Mouse (Mus musculus) testis, adult 2 months (tissue): ENCODE measurements around the gene Matn3.

Experiments
- CTCF ChIP-seq: fragments of 200-500 bp; IDR thresholded peaks from 2 replicates; pipeline ENCODE4 v1.5.1; 2012; ENCODE audit warnings: low read depth, mild to moderate bottlenecking, inconsistent platforms, low read length, moderate library complexity; ENCODE audit not compliant: control insufficient read depth, insufficient read depth, insufficient replicate concordance
- POLR2A ChIP-seq: fragments of 200-500 bp; IDR thresholded peaks from 2 replicates; pipeline ENCODE4 v1.6.1; 2012; ENCODE audit warnings: low read depth, mild to moderate bottlenecking, inconsistent platforms, low read length, moderate library complexity; ENCODE audit not compliant: control insufficient read depth

- TF ChIP-seq CTCF (no peak), POLR2A (no peak)
Measured at GRCm38 (mm10) chr12:8913701-8914340, 33.9 kb upstream of the Matn3 start.
